In the genomic region with DNA sequence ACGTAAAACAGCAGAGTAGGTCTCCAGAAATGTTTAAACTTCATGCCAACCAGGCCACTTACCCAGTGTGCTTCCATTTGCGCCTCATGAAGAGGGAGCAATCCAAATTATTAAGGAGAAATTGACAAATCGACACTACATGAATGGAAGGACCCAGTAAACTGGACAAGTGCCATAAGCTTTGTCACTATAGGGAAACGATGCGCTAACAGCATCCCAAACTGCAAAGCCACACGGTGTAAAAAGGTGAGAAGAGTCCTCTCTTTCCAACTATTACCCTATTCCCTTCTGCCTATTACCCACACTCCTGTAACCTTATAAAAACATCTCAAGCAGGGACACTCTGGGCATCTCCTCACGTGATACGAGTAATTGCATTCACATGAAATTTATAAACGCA, we compare ENCODE assay signal across 13 mouse cellular contexts. TPM values are rescaled to one million over a fixed set of nuclear protein-coding genes. Genes with fewer than 3 reads are reported as not detected.
DNase-seq lines count a peak whose midpoint lies in the region; ATAC-seq and TF ChIP-seq lines count a peak whose summit lies in the region.
"Had no signal": no experiment of that assay in that cellular context is flagged by ENCODE, and none has a peak within 500 bp of the region (broad histone marks: within the 10 kb centered on the region; RNA-seq: fewer than 3 reads in every experiment).

No protein-coding gene starts in this region.

- no peak for TF ChIP-seq POLR2A in bone marrow macrophage, adult 2 months (IDR thresholded peaks at IDR 0.05; ENCODE audit: borderline replicate concordance, low read depth, low read length)

- H3K9ac ChIP-seq in heart, embryonic 12.5 days = no peak overlapping the region
- peak overlapping the region; percentile 86 for H3K9ac ChIP-seq in liver, embryonic 12.5 days
- H3K9ac ChIP-seq in heart, embryonic 15.5 days = no peak overlapping the region

- H3K27ac ChIP-seq in heart, embryonic 12.5 days (ENCODE audit: poor library complexity, severe bottlenecking) = 0 out of 2 replicates have a peak overlapping the region, but pooled peaks have one; percentile 92
- peak overlapping the region; percentile 42 for H3K27ac ChIP-seq in liver, embryonic 12.5 days
- H3K27ac ChIP-seq in bone marrow macrophage, adult 2 months (ENCODE audit: insufficient read depth, low read depth, low read length) = peak overlapping the region; percentile 79
- peak overlapping the region; percentile 45; the same call in 1 of the 2 replicates for H3K27ac ChIP-seq in heart, embryonic 15.5 days

- ATAC-seq in heart, embryonic 12.5 days (ENCODE audit: insufficient number of reproducible peaks, low FRiP score) = no peak
- ATAC-seq in liver, embryonic 12.5 days = no peak
- no peak for ATAC-seq in heart, embryonic 15.5 days (replicated peaks; ENCODE audit: insufficient number of reproducible peaks, insufficient read depth, low FRiP score, low read depth)

- H3K4me3 ChIP-seq in heart, embryonic 12.5 days = no peak overlapping the region
- H3K4me3 ChIP-seq in liver, embryonic 12.5 days = peak overlapping the region; percentile 80
- H3K4me3 ChIP-seq in bone marrow macrophage, adult 2 months (ENCODE audit: insufficient read depth, low read length) = no peak overlapping the region
- H3K4me3 ChIP-seq in heart, embryonic 15.5 days = no peak overlapping the region

- no peaks in the 10 kb centered on the region for H3K36me3 ChIP-seq in heart, embryonic 12.5 days
- H3K36me3 ChIP-seq in liver, embryonic 12.5 days = peaks cover 7% of the 10 kb centered on the region
- no peaks in the 10 kb centered on the region for H3K36me3 ChIP-seq in heart, embryonic 15.5 days
- H3K36me3 ChIP-seq: forebrain, embryonic 12.5 days; limb, embryonic 13.5 days; neural tube, embryonic 15.5 days had no signal

- no peaks in the 10 kb centered on the region for H3K27me3 ChIP-seq in heart, embryonic 12.5 days (replicated peaks)
- H3K27me3 ChIP-seq in liver, embryonic 12.5 days (replicated peaks) = no peaks in the 10 kb centered on the region
- no peaks in the 10 kb centered on the region for H3K27me3 ChIP-seq in heart, embryonic 15.5 days
- H3K27me3 ChIP-seq: forebrain, embryonic 12.5 days; limb, embryonic 13.5 days had no signal

- DNase-seq in heart, postnatal 25 days (ENCODE audit: low spot score) = no peak
- DNase-seq in liver = no peak
- no peak for DNase-seq in natural killer cell, adult 2 months (ENCODE audit: low spot score in 2 of 2)
- DNase-seq in adrenal gland, postnatal 4 days (ENCODE audit: low spot score in 2 of 2) = no peak
- DNase-seq: layer of hippocampus, adult 9-11 months; right cerebral cortex, postnatal 14 days had no signal

- no peak overlapping the region for H3K4me2 ChIP-seq in heart, embryonic 12.5 days
- peak overlapping the region; percentile 84 for H3K4me2 ChIP-seq in liver, embryonic 12.5 days
- H3K4me2 ChIP-seq in heart, embryonic 15.5 days = no peak overlapping the region; the same call in 1 of the 2 replicates

- peaks cover 27% of the 10 kb centered on the region for H3K4me1 ChIP-seq in heart, embryonic 12.5 days (replicated peaks)
- peaks cover 75% of the 10 kb centered on the region for H3K4me1 ChIP-seq in liver, embryonic 12.5 days
- peaks cover 42% of the 10 kb centered on the region for H3K4me1 ChIP-seq in bone marrow macrophage, adult 2 months (ENCODE audit: control insufficient read depth, insufficient read depth, low read length)
- H3K4me1 ChIP-seq in heart, embryonic 15.5 days (replicated peaks) = peaks cover 15% of the 10 kb centered on the region

- no peak for TF ChIP-seq CTCF in bone marrow macrophage, adult 2 months (IDR thresholded peaks at IDR 0.05; ENCODE audit: low read depth, low read length)

- intact Hi-C loops in heart, postnatal 25 days (cut with DNase I) = loop anchor here (2.0 kb wide), 1 partner anchor 63 kb away; the partner anchor contains the start of gene Epb41l2

- no peaks in the 10 kb centered on the region for H3K9me3 ChIP-seq in heart, embryonic 12.5 days (replicated peaks)
- H3K9me3 ChIP-seq in liver, embryonic 12.5 days (replicated peaks) = no peaks in the 10 kb centered on the region
- no peaks in the 10 kb centered on the region for H3K9me3 ChIP-seq in heart, embryonic 15.5 days (replicated peaks)
- H3K9me3 ChIP-seq: forebrain, embryonic 12.5 days; limb, embryonic 13.5 days; neural tube, embryonic 15.5 days had no signal

- 83% methylated on average over 9 of the region's 9 CpGs for WGBS in heart, embryonic 12.5 days
- WGBS in liver, embryonic 12.5 days (ENCODE audit: insufficient replicate concordance) = 85% methylated on average over 9 of the region's 9 CpGs
- WGBS in heart, embryonic 15.5 days = 80% methylated on average over 9 of the region's 9 CpGs

RNA-seq across cellular contexts. Expression of gene Akap7, which starts 11.8 kb away (rescaled TPM):
- polyA plus RNA-seq in heart, embryonic 12.5 days (2016; fragmentation: Nextera tagmentation; extraction: Ambion mirVana) = 38.3 and 38.6 TPM in 2 replicates
- 10 to 100 TPM; 52.6 to 58.2 TPM for total RNA-seq in heart, postnatal 25 days (2021)
- 23.2 and 25.7 TPM in 2 replicates for polyA plus RNA-seq in liver, embryonic 12.5 days (2016; fragmentation: Nextera tagmentation; extraction: Ambion mirVana)
- 16.9 and 26.0 TPM in 2 replicates for polyA plus RNA-seq in bone marrow macrophage, adult 2 months (2012; ENCODE audit: insufficient read depth, insufficient read length, missing spikeins)
- 22.2 and 29.9 TPM in 2 replicates for polyA plus RNA-seq in heart, embryonic 15.5 days (2015; fragmentation: Nextera tagmentation; extraction: Ambion mirVana)
- 100 to 1,000 TPM in 1 of 2 experiments, 10 to 100 TPM in 1; 87.9 to 104 TPM for total RNA-seq in adrenal gland, postnatal 4 days (2021)

Comparison
In these comparisons a context has a peak if more than half of its experiments do, and no peak if none do; other contexts are left out.
1. H3K27ac ChIP-seq: peak in every context shown above with its lines; median percentile 92 in heart, embryonic 12.5 days; 79 in bone marrow macrophage, adult 2 months; 45 in heart, embryonic 15.5 days; 42 in liver, embryonic 12.5 days.